Mouse (Mus musculus) neural tube, embryonic 10.5 days (tissue): ENCODE data around the gene St6gal1.

Experiments used
- DNase-seq: peaks from one replicate; pipeline ENCODE4 v3.0.0-alpha.2; 2017; ENCODE audit warnings: low spot score; ENCODE audit errors: extremely low spot score

Gene St6gal1

GRCm38 (mm10) chr16:23332686-23333085, 108.1 kb downstream of the St6gal1 start:
- no peak for DNase-seq

DNA sequence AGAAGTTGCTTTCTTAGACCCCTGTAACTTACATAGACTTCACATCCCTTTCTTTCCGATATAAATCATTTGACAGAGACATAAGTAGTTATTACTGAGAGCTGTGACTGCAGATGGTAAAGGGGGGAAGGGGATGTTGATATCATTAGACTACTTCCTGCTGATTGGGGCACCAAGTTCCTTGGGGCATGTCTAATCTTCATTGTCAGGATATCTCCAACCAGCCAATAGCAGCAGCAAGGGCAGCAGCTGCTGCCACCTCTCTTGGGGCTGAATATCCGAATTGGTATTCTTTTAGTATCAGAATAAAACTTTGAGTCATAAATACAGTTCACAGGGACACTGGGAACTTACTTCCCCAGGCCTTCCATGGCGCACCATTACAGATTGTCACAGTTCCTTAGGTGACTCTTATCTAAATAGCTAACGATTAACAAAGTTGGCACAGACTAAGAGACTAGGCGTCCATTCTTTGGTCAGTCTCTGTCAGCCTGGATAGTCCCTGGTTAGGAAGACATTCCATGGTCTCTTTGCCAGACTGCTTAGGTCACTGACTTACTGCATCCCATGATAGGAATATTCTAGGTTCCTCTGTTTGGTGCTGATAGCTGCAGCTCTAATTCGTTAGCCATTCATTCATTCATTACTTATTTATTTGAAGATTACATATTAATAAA, 109.5 kb downstream of the St6gal1 start:
- no peak for DNase-seq

DNA sequence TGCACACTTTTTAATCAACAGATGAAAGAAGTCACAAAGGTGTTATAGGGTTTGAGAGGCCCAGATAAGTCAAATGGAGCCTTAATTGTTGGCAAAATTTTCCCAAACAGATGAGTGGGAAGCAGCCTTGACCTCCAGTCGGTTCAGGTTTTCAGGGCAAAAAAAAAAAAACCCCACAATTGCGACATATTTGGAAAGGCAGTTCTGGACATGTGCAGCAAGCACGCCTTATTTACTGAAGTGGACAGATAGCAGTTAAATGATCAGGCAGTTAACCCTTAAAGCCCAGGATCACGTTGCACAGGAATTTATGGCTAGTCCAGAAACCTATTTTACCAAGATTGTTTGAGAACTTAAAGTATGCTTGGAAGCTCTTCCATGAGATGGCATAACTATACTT, 112.8 kb downstream of the St6gal1 start:
- no peak for DNase-seq

DNA sequence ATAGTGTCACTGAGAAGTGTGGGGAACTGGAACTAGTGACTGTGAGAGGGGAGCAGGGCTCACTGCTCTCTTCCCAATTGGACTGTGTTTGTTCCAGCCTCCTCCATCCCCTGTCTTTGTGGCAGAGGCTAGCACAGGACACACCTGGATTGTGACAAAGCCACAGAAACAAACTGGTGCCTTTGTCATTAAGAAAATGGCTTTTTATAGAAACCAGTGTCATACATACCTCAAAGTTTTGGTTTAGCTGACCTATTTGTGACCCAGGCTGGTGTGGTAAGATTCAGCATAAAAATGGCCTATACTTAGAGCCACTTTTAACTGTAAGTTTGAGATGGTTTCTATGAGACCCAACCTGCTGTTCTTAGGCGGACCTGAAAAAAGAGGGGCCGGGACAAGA, 116.7 kb downstream of the St6gal1 start:
- no peak for DNase-seq

- no peak for DNase-seq
Measured at GRCm38 (mm10) chr16:23350802-23351201, 126.3 kb downstream of the St6gal1 start.

DNA sequence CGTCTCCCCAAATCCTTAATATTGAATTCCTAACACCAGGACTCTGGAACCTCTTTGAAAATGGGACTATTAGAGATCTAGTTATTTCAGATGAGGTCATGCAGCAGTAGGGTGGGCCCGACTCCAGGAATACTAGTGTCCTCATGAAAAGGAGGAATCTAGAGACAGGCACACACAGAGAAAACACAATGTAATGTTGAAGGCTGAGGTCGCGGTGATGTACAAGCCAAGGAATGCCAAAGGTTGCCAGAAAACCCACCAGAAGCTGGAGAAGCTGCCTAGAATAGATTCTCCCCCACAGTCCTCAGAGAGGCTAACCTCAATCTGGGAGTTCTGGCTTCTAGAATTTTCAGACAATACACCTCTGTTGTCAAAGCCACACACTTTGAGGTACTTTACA, 136.5 kb downstream of the St6gal1 start:
- DNase-seq, result no peak

DNA sequence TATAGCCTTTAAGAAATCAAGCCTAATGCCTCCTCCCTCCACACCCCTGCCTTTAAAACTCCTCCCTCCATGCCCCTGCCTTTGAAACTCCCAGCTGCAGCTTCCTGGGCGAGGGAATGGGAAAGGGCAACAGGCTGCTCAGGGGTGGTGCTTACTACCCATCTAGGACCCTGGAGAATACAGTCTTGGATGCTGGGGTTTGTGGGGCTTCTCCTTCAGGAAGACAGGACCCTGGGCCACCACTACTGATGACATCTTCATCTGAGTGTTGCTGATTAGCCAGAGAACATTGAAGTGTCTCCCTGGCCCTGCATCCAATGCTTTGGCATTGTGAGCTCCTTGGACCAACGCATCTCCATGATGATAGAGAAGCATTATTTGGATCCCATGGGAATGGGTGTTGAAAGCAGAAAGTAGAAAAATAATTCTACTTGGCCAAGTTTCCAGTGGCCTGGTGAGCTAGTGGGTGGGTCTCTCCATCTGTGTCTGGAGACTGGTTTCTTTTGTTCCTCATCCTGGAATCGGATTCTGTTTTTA, 137.0 kb downstream of the St6gal1 start:
- no peak for DNase-seq

GRCm38 (mm10) chr16:23364328-23364990, 139.9 kb downstream of the St6gal1 start:
- DNase-seq, result no peak

- no peak for DNase-seq
Measured at GRCm38 (mm10) chr16:23369124-23369523, 144.6 kb downstream of the St6gal1 start.

DNA sequence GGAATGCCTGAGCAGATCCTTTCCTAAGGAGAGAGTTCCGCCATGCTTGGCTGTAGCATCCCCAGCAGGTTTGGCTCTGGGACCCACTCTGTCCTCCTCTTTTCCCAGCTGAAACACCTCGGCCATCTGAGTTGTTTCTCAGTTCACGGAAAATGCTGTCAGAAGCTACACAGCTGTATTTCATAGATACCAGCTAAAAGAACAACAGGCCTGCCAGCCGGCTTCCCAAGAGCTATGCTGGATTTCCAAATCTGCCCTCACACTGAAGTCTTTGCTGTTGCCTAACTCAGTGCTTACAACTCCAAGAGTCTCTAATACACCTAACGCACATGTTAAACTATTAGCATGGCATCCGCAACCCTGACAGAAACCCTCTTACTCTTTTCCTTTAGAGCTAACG, 146.2 kb downstream of the St6gal1 start:
- no peak for DNase-seq

GRCm38 (mm10) chr16:23372340-23372739, 147.8 kb downstream of the St6gal1 start:
- no peak for DNase-seq

DNA sequence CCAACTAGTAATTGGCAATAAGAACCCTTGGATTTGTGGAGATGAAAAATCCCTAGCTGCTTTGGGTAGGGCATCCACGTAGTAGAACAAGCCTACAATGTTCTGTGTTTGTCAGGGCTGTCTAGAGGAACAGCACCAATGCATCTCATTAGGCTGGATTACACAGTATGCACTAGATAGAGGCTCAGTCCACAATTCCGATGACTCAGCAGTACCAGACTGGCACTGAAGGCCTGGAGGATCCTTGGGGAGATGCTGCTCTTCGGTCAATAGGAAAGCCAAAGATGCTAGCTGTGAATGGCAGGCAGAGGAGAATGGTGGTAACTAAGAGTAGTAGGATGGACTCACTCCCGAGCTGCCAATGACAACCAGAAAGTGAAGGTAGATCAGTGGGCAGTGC, 149.5 kb downstream of the St6gal1 start:
- no peak for DNase-seq

DNA sequence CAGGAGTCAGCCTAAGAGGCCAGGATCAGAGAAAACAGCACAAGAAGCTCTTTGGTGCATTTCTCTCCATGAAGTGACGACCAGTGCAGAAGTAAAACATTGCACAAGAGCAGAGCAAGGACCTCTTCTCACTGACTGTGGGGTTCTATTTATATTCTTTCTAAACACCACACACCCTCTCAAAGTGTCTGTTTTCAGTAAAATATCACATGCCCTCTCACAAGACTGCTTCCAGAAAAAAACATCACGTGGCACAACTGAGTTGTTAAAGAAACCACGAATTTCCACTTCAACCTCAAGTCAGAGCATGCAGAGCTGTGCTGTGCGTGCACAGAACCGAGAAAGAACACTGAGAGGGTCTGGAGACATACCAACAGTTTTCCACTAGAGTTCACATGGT, 150.4 kb downstream of the St6gal1 start:
- DNase-seq, result no peak

DNA sequence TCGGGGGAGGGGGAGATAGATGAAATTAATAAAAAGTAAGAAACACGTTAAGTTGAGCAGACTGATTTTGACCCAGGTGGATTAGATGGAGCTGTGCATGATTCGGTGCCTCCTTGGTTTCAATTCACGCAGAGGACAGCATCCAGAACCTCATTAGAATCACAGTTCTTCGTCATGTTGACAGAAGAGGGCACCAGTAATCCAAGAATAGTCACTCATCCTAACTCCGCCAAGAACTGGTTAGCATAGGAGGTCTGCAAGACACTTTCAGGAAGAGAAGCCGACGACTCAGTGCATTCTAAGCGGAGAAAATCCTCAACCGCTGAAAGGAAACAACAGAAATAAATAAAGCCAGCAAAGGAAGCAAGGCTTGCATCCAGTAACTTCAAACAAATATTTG, 151.6 kb downstream of the St6gal1 start:
- DNase-seq, result no peak

- DNase-seq, result no peak
Measured at GRCm38 (mm10) chr16:23379536-23380230, 155.1 kb downstream of the St6gal1 start.

DNA sequence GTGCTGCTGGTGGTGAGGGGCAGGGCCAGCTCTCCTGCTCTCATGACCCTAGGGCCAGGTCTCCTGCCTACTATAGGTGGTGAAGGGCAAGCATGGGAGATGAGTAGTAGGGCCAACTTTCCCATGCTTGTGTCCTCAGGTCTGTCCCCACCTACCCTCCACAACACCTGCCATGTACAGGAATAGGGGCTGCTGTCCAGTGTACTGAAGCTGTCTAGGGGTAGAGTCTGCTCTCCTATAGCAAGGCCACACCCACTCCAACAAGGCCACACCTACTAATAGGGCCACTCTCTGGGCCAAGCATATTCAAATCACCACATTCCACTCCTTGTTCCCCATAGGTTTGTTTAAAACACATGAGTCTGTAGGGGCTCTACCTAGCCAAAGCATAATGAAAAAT, 159.8 kb downstream of the St6gal1 start:
- DNase-seq, result no peak

DNA sequence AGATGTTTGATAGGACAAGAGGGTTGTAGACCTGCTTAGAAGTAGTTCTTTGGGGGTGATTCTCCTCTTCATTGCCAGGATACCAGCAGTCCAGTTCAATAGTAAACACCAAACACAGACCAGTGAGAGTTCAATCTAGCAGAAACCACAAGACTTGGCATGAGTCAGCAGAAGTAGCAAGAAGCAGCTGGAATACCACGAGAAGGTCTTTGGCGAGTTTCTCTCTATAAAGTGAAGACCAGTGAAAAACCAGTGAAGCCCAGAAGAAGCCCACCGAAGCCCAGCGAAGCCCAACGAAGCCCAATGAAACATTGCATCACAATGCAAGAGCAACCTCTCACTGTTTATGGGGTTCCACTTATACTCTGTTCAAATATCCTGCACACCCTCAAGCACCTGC, 173.4 kb downstream of the St6gal1 start:
- no peak for DNase-seq

- no peak for DNase-seq
Measured at GRCm38 (mm10) chr16:23401463-23401862, 176.9 kb downstream of the St6gal1 start.

DNA sequence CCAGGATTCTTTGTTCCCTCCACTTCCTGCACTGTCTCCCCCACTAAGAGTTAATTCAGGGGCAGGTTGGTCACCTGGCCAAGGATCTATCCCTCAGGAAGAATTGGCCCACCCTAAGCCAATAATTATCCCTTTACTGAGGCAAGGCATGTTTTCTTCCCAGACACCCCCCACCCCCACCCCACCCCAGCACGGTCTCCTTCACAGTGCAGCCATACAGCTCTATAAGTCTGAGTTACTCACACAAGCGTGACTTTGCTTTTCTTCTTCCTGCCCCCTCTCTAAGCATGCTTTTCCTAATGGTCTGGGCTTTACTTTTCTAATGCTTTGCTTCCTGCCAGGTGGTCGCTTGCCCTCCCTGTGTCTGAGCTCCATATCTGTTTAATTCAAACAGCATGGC, 177.4 kb downstream of the St6gal1 start:
- DNase-seq, result no peak

DNA sequence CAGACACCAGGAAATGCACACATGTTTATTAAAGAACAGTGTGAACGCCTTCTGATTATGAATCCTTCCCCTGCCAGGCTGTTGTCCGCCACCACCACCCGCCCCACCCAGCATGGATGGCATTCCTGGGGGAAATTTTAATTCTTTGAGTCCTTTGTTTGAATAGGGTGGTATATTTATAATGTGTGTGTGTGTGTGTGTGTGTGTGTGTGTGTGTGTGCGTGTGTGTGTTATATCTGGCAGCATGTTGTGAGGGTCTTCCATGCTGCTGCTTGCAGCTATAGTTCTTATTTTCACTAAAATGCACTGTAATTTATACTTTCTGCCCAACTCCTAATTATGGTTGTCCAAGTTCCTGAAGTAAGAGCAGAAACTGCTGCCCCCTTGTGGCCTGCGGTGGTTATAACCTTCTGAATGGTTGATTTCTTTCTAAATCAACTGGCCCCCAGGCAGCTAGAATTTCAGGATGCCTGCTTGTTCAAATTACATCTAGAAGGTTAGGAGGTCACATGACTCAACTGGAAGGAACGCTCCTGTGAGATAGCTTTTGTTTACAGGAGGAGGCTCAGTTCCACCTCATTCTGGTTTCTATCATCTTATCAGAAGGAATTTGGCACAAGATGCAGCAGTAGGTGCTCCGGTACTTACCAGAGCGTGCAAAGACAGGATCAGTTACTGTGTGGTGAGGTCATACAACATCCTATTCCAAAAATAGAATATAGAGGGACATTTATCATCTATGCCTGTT, 178.6 kb downstream of the St6gal1 start:
- peak; percentile 83 for DNase-seq
